Mouse (Mus musculus) cerebellum, postnatal 4 days (tissue): Measurements from ENCODE around the gene Defb45.

Experiments used
- DNase-seq, 2 experiments: peaks; one replicate each; pipeline ENCODE4 v3.0.0; 2022; ENCODE audit warnings: low spot score in 2 of 2, mixed read lengths in 1 of 2

The Defb45 gene

DNA sequence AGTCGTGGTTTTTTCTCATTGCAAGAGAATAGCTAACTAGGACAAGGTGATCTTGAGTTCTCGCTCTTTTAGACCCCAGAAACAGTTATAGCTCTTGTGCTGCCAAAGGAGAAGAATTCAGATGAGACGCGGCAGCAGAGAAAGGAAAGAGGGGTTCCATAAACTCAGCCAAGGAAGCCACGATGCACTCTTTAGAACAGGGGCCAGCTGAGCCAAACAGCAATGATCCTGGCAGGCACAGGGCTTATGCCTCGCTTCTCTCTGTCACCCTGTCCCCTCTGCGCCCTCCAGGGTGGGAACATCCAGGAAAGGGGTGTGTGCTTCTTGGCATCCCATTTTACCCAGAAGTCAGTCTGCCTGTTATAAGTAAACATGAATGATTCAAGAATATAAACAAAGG, at the start of gene Defb45:
Gene Defb45, minus strand, starts transcription at position 101 of the 400 bp plus-strand sequence.
- DNase-seq, result no peak

DNA sequence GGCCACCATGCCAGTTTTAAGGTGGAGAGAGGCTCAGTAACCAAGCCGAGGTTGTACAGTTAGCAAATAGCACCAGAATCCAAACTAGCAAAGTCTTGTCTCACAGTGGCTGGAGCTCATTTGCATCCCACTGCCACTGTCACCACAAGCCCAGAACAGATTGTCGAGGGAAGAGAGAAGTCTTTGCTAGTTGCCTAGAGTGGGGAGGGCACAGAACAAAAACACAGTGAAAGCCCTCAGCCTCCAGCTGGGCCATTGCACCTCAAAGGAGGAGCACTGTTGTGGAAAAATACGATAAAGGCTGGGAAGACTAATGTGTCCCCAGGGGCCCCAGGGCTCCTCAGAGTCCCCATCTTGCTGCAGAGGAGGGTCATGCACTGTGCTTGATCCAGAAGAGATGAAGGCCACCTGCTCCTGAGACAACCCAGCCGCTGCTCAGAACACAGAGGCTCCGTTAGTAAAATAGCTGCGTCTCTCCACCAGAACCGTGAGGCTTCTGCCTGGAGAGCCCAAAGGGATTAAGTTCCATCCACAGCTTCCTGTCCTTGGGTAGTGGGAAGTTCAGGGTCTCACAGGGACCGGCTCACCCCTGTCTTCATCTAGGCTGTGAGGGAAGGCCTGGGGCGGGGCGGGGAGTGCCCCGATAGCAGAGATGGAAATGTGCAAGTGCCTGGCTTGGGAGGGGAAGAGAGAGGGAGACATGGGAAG, 40.4 kb upstream of the Defb45 start:
- DNase-seq, result no peak

DNA sequence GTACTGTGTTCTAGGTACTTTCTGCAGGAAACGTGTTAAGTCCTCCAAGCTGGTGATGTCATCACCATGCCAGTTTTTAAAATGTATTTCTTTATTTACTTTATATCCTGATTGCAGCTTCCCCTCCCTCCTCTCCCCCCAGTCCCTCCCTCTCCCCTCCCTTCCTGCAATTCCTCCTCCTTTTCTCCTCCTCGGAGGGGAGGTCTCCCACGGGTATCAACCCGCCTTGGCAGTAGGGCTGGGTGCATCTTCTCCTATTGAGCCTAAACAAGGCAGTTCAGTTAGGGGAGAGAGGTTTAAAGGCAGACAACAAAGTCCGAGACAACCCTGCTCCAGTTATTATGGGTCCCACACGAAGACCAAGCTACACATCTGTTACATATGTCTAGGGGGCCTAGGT, 39.7 kb upstream of the Defb45 start:
- DNase-seq, result no peak

DNA sequence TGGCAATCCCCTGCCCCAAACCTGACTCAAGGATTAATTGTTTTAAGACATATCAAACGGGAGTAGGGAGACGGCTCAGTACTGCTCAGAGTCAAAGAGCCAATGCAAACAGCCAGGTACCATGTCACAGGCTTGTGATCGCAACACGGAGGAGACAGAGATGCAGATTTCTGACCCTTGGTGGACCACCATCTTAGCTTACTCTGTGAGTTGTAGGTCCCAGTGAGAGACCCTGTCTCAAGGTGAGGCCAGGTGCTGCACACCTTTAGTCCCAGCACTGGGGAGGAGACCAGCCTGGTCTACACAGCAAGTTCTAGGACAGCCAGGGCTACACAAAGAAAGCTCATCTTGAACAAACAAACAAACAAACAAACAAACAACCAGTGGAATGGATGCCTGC, 38.2 kb upstream of the Defb45 start:
- DNase-seq, result no peak

DNA sequence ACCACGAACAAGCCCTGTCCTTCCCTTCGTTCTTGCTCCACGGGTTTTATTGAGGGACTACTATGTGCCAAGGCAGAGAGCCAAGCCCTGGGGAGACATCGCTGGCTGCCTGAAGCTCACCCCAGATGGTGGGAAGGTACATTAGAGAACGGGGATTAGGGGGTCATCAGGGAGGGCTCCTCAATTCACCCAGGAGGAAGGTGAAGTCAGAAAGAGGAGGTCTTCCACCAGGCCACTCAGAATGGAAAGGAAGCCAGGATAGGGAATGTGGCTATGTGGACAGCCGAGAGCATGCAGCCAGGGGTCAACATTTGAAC, 37.8 kb upstream of the Defb45 start:
- no peak for DNase-seq

DNA sequence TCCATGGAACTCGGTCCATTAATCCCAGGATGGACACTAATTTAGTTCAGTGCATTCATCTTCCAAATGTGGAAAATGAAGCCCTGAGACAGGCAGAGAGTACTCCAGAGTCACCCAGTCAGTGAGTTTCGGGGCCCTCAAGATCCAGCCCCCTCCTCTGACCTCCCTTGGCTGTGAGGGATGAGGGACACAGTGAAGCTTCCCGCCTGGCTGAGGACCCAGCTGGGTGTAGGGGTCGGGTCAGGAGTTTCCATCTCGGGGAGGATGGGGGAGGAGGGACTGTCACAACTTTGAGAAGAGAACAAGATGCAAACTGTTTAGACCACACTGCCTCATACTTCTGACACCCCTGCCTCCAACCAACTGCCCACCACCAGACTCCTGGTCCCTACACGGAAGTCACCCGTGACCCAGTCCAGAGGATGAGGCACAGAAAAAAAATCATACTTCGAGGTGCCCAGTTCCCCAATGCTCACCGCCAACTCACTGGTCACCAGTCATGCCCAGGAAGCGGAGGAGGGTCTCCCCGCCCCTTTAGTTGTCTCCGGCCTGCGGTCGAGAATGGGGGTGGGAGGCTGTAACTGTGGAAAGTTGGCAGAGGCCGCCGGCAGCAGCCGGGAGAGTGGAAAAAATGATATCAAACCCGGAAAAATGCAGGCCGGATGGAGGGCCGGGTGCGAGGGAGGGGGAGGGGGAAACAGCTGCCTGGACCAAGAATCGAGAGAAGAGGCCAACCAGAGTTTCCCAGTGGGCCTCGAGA, 37.2 kb upstream of the Defb45 start:
- DNase-seq, result no peak

DNA sequence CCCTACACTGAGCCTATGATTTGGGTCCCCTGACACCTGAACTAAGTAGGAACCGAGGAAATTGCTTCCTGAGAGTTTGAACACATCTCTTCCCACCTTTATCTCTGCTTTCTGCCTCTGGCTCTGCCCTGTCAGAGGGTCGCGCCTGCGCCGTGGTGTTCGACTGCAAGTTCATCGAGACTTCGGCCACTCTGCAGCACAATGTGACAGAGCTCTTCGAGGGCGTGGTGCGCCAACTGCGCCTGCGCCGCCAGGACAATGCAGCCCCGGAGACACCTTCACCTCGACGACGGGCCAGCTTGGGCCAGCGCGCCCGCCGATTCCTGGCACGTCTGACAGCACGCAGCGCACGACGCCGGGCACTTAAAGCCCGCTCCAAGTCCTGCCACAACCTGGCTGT, 35.1 kb upstream of the Defb45 start:
- DNase-seq, result no peak

DNA sequence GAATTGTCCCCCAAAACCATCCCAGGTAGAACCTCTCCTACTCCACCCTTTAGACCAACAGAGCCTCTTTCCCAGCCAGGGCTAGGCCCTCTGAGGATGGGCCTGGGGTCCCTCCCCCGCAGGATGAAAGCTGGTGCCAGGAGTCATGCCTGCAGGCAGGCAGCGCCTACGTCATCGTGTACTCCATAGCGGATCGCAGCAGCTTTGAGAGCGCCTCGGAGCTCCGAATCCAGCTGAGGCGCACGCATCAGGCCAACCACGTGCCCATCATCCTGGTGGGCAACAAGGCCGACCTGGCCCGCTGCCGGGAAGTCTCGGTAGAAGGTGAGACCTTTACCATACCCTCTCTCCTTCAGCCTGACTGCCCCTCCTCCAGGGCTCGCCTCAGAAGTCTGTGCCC, 34.1 kb upstream of the Defb45 start:
- no peak for DNase-seq

DNA sequence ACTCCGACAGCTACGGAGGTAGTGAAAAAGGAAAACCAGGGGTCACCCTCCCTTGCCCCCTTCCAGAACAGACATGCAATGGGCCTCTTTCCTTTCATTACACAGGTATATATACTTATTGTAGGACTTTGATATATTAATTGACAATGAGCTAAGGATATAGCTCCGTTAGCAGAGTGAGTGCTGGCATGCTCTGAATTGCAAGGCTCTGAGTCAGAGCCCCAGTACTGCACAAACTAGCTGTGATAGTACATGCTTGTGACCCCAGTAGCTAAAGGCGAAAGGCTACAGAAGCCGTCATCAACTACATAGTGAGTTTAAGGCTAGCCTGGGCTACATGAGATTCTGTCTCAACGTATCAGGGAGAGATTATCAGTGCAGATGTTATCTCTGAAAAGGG, 30.7 kb upstream of the Defb45 start:
- no peak for DNase-seq

DNA sequence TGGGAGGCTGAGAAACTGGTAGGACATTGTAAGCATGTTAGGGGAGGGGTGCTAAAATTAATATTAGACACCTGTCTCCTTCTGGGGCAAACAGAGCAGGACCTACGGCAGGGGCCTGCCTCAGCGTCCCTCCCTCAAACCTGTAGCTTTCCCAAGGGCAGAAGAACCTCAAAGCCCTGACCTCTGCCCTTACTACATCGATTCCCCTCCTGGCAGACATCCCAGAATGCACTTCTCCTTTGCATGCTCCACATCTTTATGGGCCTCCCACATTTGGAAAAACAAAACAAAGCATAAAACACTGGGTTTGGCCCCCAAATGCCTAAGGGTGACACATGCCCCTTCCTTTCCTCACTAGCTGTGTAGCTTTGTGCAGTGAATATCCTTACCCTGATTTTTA, 30.0 kb upstream of the Defb45 start:
- DNase-seq, result no peak

DNA sequence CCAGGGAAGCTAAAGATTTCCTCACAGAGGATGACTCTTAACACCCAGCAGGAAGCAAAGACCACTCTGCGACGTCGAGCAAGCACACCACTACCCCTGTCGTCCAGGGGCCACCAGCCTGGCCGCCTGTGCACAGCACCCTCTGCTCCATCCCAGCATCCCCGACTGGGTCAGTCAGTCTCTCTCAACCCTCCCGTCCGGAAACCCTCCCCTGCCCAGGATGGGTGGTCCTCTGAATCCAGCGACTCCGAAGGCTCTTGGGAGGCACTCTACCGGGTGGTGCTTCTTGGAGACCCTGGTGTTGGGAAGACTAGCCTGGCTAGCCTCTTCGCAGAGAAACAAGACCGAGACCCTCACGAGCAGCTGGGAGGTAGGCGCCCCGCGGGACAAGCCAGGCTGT, 28.9 kb upstream of the Defb45 start:
- no peak for DNase-seq

DNA sequence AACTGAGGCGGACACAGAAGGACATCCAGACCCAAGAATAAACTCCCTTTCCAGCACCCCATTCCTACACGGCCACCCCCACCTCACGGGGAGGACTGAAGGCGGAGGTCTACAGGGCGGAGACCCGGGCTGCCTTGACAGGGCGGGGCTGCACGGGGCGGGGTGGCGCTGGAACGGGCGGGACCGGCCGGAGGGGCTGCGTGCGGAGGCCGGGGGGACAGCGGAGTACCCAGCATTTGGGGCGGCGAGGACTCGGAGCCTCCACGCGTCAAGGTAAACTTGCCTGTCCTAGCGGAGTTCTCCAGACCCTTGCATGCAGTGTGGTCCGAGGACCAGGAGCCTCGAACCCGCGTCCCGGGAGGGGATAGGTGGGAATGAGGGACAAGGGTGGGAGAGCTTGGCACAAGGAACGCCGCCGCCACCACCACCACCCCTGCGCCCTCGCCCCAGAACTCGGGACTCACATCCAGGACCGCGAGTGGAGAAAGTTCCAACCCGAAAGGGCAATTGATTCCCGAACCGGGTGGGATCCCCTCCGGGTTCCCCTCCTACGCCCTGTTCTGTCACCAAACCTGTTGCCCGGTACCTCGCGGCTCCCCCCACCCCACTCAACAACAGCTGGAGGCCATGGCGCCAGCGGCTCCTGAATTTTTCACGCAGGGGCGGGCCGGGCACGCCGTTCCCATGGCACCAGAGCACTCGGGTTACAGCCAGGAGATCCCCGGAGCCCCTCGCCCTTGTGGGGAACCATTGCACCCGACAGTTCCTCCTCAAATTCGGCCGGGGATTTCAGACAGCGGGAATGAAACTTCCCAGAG, 27.8 kb upstream of the Defb45 start, which contains the start of gene Rem1:
Gene Rem1, plus strand, starts transcription at position 178 of the 818 bp plus-strand sequence.
- DNase-seq, result no peak

DNA sequence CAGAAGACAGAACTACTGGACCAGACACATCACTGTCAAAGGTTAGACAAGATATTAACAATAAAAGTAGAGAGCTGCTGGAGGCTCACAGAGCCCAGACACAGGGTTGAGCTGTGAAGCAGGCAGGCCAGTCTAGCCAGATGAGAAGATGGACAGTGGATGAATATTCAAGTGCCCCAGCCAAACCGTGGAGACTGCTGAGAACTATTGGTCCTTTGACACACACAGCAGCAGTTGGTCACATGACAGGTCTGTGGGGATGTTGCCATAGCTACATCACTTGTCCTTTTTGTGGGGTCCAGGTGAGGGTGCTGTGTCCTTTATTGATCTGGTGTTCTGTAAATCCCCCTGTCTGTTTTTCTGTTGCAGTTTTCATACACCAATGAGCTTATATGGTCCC, 26.1 kb upstream of the Defb45 start:
- DNase-seq, result no peak

DNA sequence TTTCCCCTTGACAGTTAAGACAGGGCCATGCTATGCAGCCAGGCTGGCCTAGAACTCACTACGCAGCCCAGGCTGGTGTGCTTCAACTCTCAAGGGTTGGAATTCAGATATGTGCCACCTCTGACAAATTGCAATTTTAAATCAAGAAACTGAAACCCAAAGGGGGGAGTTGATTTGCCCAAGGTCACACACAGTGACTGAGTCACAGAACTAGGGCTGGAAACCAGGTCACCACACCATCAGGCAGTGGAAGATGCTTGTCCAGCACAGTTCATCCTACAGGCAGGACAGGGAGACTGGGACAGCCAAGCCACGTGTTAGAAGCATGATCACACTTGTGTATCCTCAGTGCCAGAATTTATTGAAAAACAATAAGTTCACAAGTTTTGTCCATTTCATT, 25.4 kb upstream of the Defb45 start:
- no peak for DNase-seq

DNA sequence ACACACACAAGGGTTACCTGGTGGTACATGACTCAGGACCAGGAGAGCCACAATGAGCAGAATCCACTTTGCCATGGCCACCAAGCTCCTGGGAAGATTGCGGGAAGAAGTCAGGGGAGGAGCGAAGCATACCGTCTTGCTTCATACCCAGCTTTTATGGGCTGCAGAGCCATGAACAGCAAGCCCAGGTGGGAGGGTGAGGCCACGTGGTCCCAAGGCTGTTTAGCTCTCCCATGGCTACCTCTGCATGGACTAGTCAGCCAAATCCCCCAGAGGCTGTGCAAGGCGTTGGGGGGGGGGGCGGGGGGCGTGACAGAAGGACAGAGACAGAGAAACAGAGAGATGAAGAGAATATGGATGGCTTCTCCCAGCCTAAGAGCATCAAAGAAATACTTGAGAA, 23.8 kb upstream of the Defb45 start, which contains the start of gene Defb25:
Gene Defb25, minus strand, starts transcription at position 101 of the 400 bp plus-strand sequence.
- DNase-seq, result no peak

DNA sequence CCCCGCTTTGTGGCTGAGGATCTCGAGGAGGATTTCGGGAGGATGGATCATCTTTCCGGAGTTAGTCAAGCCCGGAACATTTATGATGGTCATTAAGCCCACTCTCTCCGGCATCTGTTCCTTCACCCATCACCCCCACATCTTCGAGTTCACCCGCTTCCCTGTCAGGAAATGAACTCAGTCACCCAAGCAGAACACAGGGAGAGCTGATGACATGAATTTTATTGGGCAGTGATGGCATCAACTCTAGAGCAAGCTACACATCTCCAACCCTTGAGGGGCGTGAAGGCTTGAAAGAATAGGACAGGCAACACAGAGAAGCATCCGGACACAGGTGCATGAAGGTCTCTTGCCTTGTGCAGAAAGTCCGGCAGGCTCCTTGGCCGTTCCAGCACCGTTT, 23.0 kb upstream of the Defb45 start:
- no peak for DNase-seq

DNA sequence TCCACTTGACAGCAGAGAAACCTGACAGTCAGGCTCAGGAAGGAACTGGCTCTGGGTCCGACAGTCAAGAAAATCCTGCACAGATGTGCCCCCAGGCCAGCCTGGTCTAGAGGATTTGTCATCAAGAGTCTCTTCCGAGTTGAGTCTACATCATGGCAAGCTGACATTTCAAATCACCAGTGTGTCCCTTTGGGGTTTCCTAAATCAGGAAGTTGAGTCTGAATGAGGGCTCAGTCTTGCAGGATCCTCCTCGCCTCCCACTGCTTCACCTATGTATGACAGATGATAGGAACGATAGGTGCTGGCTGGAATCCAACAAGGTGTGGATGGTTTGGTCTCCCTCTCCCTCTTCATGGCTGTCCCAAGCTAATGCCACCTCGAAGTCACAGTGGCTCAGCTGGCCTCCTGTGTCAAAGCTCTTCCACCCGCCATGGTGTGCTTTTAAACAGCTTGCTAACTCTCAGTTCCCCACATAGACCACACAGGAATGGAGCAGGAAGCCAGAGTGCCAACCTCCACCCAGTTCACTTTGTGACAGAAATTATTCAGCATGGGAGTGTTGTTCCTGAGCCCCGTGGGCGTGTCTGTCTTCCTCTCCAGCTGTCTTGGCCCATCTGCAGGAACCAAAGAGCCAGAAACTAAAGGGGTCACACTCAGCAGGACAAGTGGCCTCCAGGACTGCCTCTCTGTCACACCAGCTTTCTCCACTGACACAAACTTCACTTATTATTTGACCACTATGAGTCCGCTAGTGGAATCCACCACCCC, 21.4 kb upstream of the Defb45 start:
- no peak for DNase-seq

DNA sequence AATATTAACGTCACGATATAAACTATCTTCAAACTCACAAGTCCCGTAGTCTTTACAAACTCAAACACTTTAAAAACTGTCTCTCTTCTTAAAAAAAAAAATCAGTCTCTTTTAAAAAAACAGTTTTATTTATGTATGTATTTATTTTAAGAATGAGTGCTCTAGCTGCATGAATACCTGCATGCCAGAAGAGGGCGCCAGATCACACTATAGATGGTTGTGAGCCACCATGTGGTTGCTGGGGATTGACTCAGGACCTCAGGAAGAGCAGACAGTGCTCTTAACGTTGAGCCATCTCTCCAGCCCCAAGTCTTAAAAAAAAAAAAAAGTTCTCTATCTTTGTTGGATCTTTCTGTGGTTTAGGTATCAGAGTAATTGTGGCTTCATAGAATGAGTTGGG, 18.2 kb upstream of the Defb45 start:
- no peak for DNase-seq

DNA sequence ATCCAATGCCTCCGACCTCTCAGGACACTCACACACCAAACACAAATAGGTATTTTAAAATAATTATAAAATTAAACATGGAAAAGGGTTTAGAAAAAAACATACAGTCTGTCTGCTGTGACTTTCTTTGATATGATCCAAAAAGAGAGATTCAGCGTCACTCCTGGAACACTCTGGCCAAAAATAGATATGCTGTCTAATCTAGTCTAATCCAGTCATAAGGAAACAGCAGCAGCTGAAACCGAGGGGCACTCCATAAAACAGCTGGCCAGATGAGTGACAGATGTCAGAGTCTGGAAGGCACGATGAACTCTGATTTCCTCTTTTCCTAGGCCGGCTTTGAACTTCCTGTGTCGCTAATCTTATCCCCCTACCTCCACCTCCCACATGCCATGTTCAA, 17.3 kb upstream of the Defb45 start:
- DNase-seq, result no peak

DNA sequence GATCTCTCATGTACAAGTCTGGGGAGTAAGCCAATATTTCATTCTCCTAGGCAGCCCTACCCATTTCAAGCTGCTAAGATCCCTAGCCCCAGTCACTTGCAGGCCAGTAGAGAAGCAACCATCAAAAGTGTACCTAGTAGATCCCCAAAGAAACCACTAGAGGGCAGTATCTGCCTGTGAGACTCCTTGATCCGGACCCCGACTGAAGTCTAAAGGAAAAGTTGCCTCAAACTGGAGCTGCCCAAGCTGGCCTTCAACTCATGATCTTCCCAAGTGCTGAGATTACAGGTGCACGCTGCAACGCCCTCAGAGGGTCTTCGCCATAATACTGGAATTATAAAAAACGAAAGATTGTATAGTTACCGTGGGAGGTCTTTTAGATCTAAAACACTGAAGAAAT, 16.4 kb upstream of the Defb45 start:
- DNase-seq, result peak in 1 of 2 experiments; percentile 55

DNA sequence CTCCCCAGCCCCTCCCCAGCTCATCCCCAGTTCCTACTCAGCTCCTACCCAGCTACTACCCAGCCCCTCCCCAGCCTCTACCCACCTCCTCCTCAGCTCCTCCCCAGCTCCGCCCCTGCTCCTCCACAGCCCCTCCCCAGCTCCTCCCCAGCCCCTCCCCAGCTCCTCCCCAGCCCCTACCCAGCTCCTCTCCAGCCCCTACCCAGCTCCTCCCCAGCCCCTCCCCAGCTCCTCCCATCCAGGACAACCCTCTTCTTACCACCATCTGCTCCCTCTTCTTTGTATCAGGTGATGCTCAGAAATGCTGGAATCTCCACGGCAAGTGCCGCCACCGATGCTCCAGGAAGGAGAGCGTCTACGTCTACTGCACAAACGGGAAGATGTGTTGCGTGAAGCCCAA, 13.0 kb upstream of the Defb45 start:
- DNase-seq, result no peak

DNA sequence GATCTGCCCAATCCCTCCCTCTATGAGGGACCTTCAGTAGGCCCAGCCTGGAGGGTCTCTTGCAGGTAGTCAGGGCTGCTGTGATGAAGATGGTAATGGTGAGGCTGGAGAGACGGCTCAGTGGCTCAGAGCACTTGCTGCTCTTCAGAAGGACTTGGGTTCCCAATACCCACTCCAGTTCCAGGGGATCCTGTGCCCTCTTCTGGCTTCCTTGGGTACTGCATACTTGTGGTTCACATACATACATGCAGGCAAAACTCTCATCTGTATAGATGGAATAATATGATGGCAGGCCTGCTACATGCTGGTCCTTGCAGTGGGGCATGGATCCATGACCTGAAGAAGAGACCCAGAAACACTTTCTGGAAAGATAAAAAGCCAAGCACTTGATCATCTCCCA, 9.5 kb upstream of the Defb45 start:
- no peak for DNase-seq
